Mouse (Mus musculus) small intestine, adult 2 months (tissue): Measurements from ENCODE around the gene Phf12. TPM values are rescaled to one million over a fixed set of nuclear protein-coding genes. Genes with fewer than 3 reads are reported as not detected.

Experiments used
- H3K27ac ChIP-seq: fragments of 200-500 bp; 2 replicates; pipeline ENCODE4 v1.5.1; 2012; ENCODE audit warnings: low read depth, low read length, control low read depth, inconsistent platforms; ENCODE audit not compliant: insufficient read depth
- H3K27me3 ChIP-seq: fragments of 200-500 bp; 2 replicates; pipeline ENCODE4 v1.6.1; 2012; ENCODE audit warnings: mild to moderate bottlenecking, moderate library complexity, low read length, inconsistent platforms; ENCODE audit not compliant: control insufficient read depth, insufficient read depth
- H3K36me3 ChIP-seq: fragments of 200-500 bp; 2 replicates; pipeline ENCODE4 v1.6.1; 2012; ENCODE audit warnings: mild to moderate bottlenecking, low read length, control low read depth, inconsistent platforms; ENCODE audit not compliant: control insufficient read depth, insufficient read depth
- H3K4me1 ChIP-seq: fragments of 200-500 bp; 2 replicates; pipeline ENCODE4 v1.6.1; 2012; ENCODE audit warnings: low read length, inconsistent platforms, mixed read lengths; ENCODE audit not compliant: control insufficient read depth, insufficient read depth, insufficient read length
- H3K4me3 ChIP-seq: fragments of 200-500 bp; 2 replicates; pipeline ENCODE4 v1.5.1; 2012; ENCODE audit warnings: low read depth, mild to moderate bottlenecking, control low read depth, inconsistent platforms, low read length, moderate library complexity
- CTCF ChIP-seq: fragments of 200-500 bp; IDR thresholded peaks from 2 replicates; pipeline ENCODE4 v1.5.1; 2012; ENCODE audit warnings: low read depth, mild to moderate bottlenecking, control low read depth, inconsistent platforms, low read length, moderate library complexity, mixed read lengths; ENCODE audit not compliant: insufficient replicate concordance, insufficient read length; ENCODE audit errors: extremely low read depth
- POLR2A ChIP-seq: fragments of 200-500 bp; IDR thresholded peaks from 2 replicates; pipeline ENCODE4 v1.6.1; 2012; ENCODE audit warnings: low read depth, mild to moderate bottlenecking, control low read depth, inconsistent platforms, low read length, moderate library complexity
- WGBS: fragments of 180-500 bp; shearing (Covaris S2); methylation state at CpG from one replicate; pipeline ENCODE4 v1.1.7; 2018; 5-methylcytosine and 5-hydroxymethylcytosine counted together
- polyA plus RNA-seq: library from polyadenylated mRNA; depleted of rRNA; stranded (reverse); fragments of >200 nt; gene quantifications from 2 replicates; pipeline ENCODE4 v1.2.3, GENCODE M21; 2012

The Phf12 gene
- polyA plus RNA-seq, 1 experiment, result 33.0 TPM

DNA sequence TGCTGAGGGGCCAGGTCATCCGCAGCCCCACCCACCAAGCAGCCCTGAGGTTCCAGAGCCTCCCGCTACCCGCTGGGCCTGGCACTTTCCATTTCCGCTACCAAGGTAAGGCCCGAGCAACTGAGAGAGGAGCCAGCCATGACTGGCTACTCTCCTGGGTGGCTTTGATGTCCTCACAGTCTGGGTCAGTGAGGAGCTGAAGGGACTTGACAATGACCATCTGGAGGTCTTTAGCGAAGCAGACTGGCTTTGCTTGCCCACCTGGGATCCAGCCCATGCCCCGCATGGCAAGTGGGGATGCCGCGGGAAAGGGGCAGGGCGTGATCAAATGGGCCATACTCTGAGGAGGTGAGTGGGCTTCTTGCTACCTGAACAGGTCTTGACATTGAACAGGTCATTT, 19.6 kb upstream of the Phf12 start:
- WGBS, result 88% methylated on average over 10 of the region's 10 CpGs
- peaks cover 4% of the 10 kb centered on the region for H3K27me3 ChIP-seq
- TF ChIP-seq POLR2A, result no peak
- no peak for TF ChIP-seq CTCF

DNA sequence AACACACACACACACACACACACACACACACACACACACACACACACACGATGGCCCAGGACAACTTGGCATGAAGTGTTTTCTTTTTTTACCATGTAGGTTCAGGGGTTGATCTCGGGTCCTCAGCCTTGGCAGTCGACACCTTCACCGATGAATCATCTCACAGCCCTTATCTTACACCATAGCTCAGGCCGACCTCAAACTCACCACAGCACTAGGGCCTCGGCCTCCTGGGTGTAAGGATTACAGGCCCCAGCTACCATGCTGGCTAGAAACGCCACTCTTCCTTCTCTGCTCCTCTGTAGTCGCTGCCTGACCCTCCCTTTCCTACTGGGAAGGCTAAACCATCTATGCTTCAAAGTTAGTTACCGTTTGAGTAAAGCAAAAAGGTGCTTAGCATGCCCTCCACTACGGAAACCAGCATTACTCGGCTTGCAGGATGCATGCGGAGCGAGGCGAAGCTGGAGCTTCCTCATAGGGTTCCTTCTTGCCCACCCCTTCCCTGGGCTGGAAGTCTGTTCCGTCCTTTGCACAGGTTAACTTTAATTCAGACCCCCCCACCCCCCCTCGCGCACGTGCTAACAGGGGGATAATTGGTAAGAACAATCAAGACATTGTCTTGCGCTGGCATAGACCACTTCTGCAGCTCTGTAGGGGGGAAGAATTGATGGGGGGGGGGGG, 18.0 kb upstream of the Phf12 start:
- H3K27me3 ChIP-seq, result peaks cover 4% of the 10 kb centered on the region
- no peaks in the 10 kb centered on the region for H3K36me3 ChIP-seq
- no peak overlapping the region for H3K4me3 ChIP-seq
- no peak overlapping the region for H3K27ac ChIP-seq
- H3K4me1 ChIP-seq, result no peaks in the 10 kb centered on the region
- TF ChIP-seq POLR2A (no peak), CTCF (no peak)
- WGBS, result 38% methylated on average over 19 of the region's 19 CpGs

More for the DNA sequence above, 19.6 kb upstream of the Phf12 start:
- H3K27ac ChIP-seq, result no peak overlapping the region
- H3K4me1 ChIP-seq, result no peaks in the 10 kb centered on the region
- H3K4me3 ChIP-seq, result no peak overlapping the region
- H3K36me3 ChIP-seq, result no peaks in the 10 kb centered on the region

DNA sequence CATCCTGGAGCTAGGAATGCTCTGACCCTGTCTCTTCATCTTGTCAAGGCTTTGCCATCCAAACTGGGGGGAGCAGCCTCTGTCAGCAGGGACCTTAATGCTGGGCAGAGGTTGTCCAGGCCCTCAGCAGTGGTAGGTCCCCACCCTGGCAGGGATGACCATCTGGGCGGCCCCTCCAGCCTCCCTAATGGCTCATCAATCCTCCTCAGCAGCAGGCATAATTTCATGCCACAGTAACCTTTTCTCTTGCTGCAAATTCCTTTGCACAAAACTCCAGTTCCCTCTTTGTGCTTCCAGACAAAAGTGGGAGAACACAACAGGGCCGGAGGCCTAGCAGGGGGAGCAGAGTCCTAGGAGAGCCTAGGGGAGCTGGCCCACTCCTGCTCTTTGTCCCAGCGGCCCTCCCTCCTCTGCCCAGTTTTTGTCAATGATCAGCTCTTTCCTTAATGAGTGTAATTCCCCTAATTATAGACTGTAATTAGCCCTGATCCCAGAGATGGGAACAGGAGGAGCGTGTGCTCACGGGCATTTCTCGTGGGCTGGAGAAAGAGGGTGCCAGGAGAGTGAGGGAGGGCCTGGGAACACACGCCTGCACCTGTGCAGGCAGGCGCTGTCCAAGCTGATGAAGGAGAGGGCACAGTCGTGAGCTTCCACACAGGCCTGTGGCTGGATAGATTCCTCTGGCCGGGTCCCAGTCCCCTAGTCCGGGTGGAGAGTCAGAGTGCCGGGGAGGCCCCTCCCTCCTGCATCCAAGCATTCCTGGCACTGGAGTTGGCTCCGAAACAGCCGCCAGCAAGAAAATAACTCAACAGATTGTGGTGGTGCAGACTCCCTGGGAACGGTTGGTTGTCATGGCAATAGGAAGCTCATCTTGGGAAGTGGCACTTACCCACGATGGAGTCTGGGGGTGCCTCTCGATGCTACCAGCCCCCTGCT, 17.2 kb upstream of the Phf12 start:
- H3K27me3 ChIP-seq, result peaks cover 4% of the 10 kb centered on the region; the same call in 1 of the 2 replicates

DNA sequence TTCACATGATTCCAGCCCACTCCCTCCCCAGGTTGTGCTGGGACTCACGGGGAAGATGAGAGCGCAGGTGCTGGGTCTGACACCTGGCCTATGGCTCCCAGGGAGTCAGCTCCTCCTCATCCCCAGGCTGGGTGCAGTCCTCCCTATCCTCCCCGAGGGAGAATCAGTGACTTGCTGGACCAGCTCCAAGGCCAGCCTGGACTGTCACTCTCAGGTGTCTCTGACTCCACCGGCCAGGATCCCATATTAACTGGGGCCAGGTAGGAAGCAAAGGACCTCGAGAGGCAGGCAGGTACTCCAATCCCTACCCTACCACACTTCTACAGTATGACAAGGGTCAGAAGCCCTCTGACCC, 16.5 kb upstream of the Phf12 start:
- no peaks in the 10 kb centered on the region for H3K36me3 ChIP-seq
- peaks cover 1% of the 10 kb centered on the region; the same call in 1 of the 2 replicates for H3K27me3 ChIP-seq
- 51% methylated on average over 5 of the region's 5 CpGs for WGBS
- H3K4me1 ChIP-seq, result no peaks in the 10 kb centered on the region
- H3K4me3 ChIP-seq, result no peak overlapping the region
- no peak overlapping the region for H3K27ac ChIP-seq
- TF ChIP-seq POLR2A, result no peak
- no peak for TF ChIP-seq CTCF

More for the DNA sequence above, 17.2 kb upstream of the Phf12 start:
- whole genome bisulfite sequencing, result 43% methylated on average over 17 of the region's 17 CpGs
- TF ChIP-seq POLR2A (no peak), CTCF (no peak)
- Histone ChIP-seq H3K36me3 (no peaks in the 10 kb centered on the region), H3K4me1 (no peaks in the 10 kb centered on the region), H3K4me3 (no peak overlapping the region), H3K27ac (no peak overlapping the region)

DNA sequence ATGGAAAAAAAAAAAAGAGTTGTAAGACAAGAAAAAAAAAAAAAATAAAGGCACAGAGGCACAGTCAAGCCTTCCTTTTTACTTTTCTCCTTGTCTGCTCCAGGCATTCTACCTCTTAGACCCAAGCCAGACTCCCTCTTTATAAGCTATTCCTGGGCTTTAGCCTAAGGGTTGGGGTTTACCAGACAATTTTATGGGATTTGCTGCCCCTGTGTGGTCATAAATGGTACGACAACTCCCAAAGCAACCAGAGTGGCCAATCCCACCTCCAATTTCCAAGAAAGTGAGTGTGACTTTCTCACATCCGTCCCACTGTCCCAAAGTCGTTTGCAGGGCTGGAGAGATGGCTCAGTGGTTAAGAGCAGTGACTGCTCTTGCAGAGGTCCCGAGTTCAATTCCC, 15.4 kb upstream of the Phf12 start:
- WGBS, result 2% methylated on average over 4 of the region's 4 CpGs
- H3K4me3 ChIP-seq, result no peak overlapping the region

DNA sequence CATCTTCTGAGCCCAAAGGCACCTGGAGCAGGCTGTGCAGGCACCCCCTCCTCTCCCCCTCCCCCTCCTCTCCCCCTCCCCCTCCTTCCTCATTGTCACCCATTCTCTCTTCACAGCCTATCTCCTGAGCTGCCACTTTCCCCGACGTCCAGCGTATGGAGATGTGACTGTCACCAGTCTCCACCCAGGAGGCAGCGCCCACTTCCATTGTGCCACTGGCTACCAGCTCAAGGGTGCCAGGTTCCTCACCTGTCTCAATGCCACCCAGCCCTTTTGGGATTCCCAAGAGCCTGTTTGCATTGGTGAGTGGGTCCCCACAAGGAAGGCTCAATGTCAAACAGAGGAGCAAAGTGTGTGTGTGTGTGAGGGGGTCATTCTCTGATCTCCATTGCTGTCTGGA, 13.8 kb upstream of the Phf12 start:
- 48% methylated on average over 4 of the region's 4 CpGs for WGBS
- no peak for TF ChIP-seq CTCF
- no peak for TF ChIP-seq POLR2A
- Histone ChIP-seq H3K27me3 (0 out of 2 replicates have a peak, but pooled peaks cover 4% of the 10 kb centered on the region), H3K4me3 (no peak overlapping the region), H3K27ac (no peak overlapping the region), H3K36me3 (no peaks in the 10 kb centered on the region), H3K4me1 (no peaks in the 10 kb centered on the region)

More for the DNA sequence above, 15.4 kb upstream of the Phf12 start:
- peak; percentile 20; the same call in 1 of the 2 replicates for TF ChIP-seq CTCF
- TF ChIP-seq POLR2A, result no peak
- Histone ChIP-seq H3K27me3 (no peaks in the 10 kb centered on the region), H3K27ac (no peak overlapping the region), H3K4me1 (no peaks in the 10 kb centered on the region), H3K36me3 (no peaks in the 10 kb centered on the region)

DNA sequence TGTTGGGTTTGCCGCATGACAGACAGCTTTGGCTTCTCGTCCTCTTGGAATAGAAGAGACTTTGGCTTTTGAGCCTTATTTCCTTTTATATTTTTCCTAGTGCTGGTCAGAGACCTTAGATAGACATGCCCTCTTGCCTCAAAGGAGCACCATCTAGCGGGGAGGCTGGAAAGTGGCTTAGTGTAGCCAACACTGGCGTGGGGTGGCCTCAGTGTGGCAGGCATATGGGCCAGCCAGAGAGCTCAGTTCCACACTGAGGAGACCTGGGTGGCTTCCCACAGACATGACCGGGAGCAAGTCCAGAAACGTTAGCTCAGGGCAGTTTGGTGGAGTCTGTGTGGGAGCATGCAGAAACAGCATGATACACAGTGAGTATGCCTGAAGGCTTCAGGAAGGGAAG, 11.8 kb upstream of the Phf12 start:
- H3K27ac ChIP-seq, result no peak overlapping the region
- H3K27me3 ChIP-seq, result 0 out of 2 replicates have a peak, but pooled peaks cover 4% of the 10 kb centered on the region
- TF ChIP-seq POLR2A, result no peak
- no peak for TF ChIP-seq CTCF
- no peak overlapping the region for H3K4me3 ChIP-seq
- no peaks in the 10 kb centered on the region for H3K36me3 ChIP-seq
- WGBS, result 77% methylated on average over 6 of the region's 6 CpGs
- no peaks in the 10 kb centered on the region for H3K4me1 ChIP-seq

DNA sequence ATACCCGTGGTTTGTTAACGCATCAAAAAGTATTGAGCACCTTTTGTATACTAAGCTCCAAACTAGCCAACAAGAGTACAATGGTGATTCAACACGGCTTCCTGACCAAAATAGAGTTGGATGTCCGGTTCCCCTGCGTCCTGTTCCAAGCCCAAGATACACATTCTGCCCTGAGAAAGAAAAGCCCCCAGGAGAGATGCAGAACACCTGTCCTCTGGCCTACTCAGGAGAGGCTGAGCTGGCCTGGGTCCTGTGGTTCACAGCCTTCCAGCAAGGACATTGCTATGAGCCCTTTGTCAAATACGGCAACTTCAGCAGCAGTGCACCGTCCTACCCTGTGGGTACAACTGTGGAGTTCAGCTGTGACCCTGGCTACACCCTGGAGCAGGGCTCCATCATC, 9.0 kb upstream of the Phf12 start:
- TF ChIP-seq CTCF (no peak), POLR2A (no peak)
- H3K27ac ChIP-seq, result no peak overlapping the region
- no peak overlapping the region for H3K4me3 ChIP-seq
- 0 out of 2 replicates have a peak, but pooled peaks cover 4% of the 10 kb centered on the region for H3K27me3 ChIP-seq
- 80% methylated on average over 7 of the region's 7 CpGs for WGBS
- H3K4me1 ChIP-seq, result no peaks in the 10 kb centered on the region
- H3K36me3 ChIP-seq, result no peaks in the 10 kb centered on the region
